Mouse (Mus musculus): ENCODE results near the gene Olfr912.

Gene Olfr912

GRCm38 (mm10) chr9:38579878-38580277 lies at the start of gene Olfr912:
Gene Olfr912 (plus strand): TSS chr9:38580178.
- no peak for DNase-seq (ENCODE audit: low read depth)

GRCm38 (mm10) chr9:38537549-38537948 lies 42.4 kb upstream of the Olfr912 start, which contains the start of gene Olfr910:
Gene Olfr910 (plus strand): TSS chr9:38537849.
- no peak for DNase-seq (ENCODE audit: low read depth)

- no peak for DNase-seq (ENCODE audit: low read depth)
Observed at GRCm38 (mm10) chr9:38591056-38591455, 11.1 kb downstream of the Olfr912 start.

DNA sequence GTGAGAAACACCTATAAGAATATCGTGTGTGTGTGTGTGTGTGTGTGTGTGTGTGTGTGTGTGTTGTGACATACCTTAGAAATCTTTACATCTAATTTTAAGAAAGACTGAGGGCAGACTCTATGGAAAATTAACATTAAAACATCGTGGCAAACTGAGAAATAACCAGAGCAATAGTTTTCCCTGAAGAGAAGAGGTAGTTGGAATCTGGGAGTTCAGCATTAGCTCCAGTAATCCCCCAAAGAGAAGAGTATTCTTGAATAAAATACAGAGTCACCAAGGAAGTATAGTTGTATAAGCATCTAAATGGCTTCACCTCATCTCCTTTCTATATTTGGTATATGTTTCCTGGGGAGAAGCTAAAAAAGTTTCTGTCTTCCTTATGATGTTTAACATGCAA lies 12.5 kb downstream of the Olfr912 start, which contains the start of gene Olfr913:
Olfr913 (plus strand) TSS at position 301 of the 400 bp plus-strand sequence.
- DNase-seq (ENCODE audit: low read depth) = no peak

DNA sequence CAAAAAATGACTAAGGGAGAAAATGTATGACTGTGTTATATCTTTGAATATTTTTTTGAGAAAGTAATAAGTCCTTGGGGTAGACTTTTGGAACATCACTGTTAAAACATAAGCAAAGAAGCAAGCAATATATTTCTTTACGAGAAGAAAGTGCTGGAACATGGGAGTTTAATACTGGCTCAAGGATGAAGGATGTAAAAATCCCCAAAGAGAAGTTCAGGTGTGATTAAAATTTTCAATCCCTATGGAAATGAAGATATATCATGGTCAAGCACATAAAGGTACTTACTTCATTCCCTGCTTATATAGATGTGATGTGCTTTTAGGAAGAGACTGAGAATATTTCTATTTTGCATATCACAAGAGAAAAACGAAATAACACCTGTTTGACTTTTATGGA lies 24.8 kb downstream of the Olfr912 start, which contains the start of gene Olfr914:
Olfr914 (plus strand) TSS at position 301 of the 400 bp plus-strand sequence.
- no peak for DNase-seq (ENCODE audit: low read depth)

- no peak for DNase-seq (ENCODE audit: low read depth)
Observed at GRCm38 (mm10) chr9:38632406-38632805, 52.4 kb downstream of the Olfr912 start.

All from induced T-regulatory cell, adult 2 months (primary cell).